Mouse (Mus musculus) kidney, embryonic 15.5 days (tissue): ENCODE measurements around the gene Cass4. TPM values are rescaled to one million over a fixed set of nuclear protein-coding genes. Genes with fewer than 3 reads are reported as not detected.
A peak's percentile ranks its signal among the peaks of the same experiment; 100 is the strongest.

ENCODE experiments used
- ATAC-seq: fragments of 200-750 bp; cut with Nextera tagmentation; replicated peaks from 2 replicates; pipeline ENCODE4 v1.8.0; 2017; ENCODE audit warnings: moderate TSS enrichment; ENCODE audit not compliant: low FRiP score
- H3K27ac ChIP-seq: fragments of 300-500 bp; sonication (generic); 2 replicates; pipeline ENCODE4 v1.5.1; 2015; ENCODE audit warnings: mild to moderate bottlenecking, inconsistent platforms
- H3K27me3 ChIP-seq: fragments of 300-500 bp; sonication (generic); 2 replicates; pipeline ENCODE4 v1.6.1; 2015; ENCODE audit warnings: inconsistent platforms
- H3K36me3 ChIP-seq: fragments of 300-500 bp; sonication (generic); 2 replicates; pipeline ENCODE4 v1.6.1; 2015; ENCODE audit warnings: inconsistent platforms
- H3K4me1 ChIP-seq: fragments of 300-500 bp; sonication (generic); 2 replicates; pipeline ENCODE4 v1.6.1; 2015; ENCODE audit warnings: inconsistent platforms
- H3K4me2 ChIP-seq: fragments of 300-500 bp; sonication (generic); 2 replicates; pipeline ENCODE4 v1.6.1; 2015; ENCODE audit warnings: moderate library complexity, mild to moderate bottlenecking, inconsistent platforms
- H3K4me3 ChIP-seq: fragments of 300-500 bp; sonication (generic); replicated peaks from 2 replicates; pipeline ENCODE4 v1.5.1; 2015; ENCODE audit warnings: mild to moderate bottlenecking, inconsistent platforms
- H3K9ac ChIP-seq: fragments of 300-500 bp; sonication (generic); 2 replicates; pipeline ENCODE4 v1.6.1; 2015; ENCODE audit warnings: mild to moderate bottlenecking, inconsistent platforms
- H3K9me3 ChIP-seq: fragments of 300-500 bp; sonication (generic); replicated peaks from 2 replicates; pipeline ENCODE4 v1.6.1; 2016; ENCODE audit warnings: inconsistent platforms
- WGBS: fragments of 180-500 bp; shearing (Covaris S2); methylation state at CpG from one replicate; pipeline ENCODE4 v1.1.7; 2015; ENCODE audit warnings: mixed read lengths; 5-methylcytosine and 5-hydroxymethylcytosine counted together
- polyA plus RNA-seq: library from polyadenylated mRNA; unstranded; fragments of >200 nt; fragmentation: Nextera tagmentation; extraction: Ambion mirVana; gene quantifications from 2 replicates; pipeline ENCODE4 v1.2.1, GENCODE M21; 2015

The Cass4 gene
- polyA plus RNA-seq, 1 experiment from 2014 or later, result 0.29 TPM

GRCm38 (mm10) chr2:172363176-172363575, 30.4 kb upstream of the Cass4 start:
- Histone ChIP-seq H3K4me2 (no peak overlapping the region), H3K4me3 (no peak overlapping the region), H3K9me3 (no peaks in the 10 kb centered on the region), H3K27me3 (no peaks in the 10 kb centered on the region), H3K9ac (no peak overlapping the region), H3K27ac (no peak overlapping the region), H3K4me1 (peaks cover 6% of the 10 kb centered on the region), H3K36me3 (peaks cover 100% of the 10 kb centered on the region)
- ATAC-seq, result no peak
- 87% methylated on average over 7 of the region's 7 CpGs for WGBS

GRCm38 (mm10) chr2:172370411-172371223, 23.0 kb upstream of the Cass4 start, which contains the start of the genes Aurka and Cstf1:
Gene Aurka (minus strand): TSS chr2:172370535.
Gene Cstf1 (plus strand): TSS chr2:172370681.
- H3K4me1 ChIP-seq, result peaks cover 32% of the 10 kb centered on the region
- WGBS, result under 1% methylated on average over 66 of the region's 66 CpGs
- H3K4me3 ChIP-seq, result peak within 1 kb of the TSS; percentile 64
- ATAC-seq, result peak; percentile 99
- no peaks in the 10 kb centered on the region for H3K9me3 ChIP-seq
- peak within 1 kb of the TSS; percentile 85 for H3K9ac ChIP-seq
- H3K27ac ChIP-seq, result peak within 1 kb of the TSS; percentile 92
- H3K27me3 ChIP-seq, result no peaks in the 10 kb centered on the region
- H3K36me3 ChIP-seq, result peaks cover 66% of the 10 kb centered on the region
- peak within 1 kb of the TSS; percentile 61 for H3K4me2 ChIP-seq

GRCm38 (mm10) chr2:172371258-172371657, 22.3 kb upstream of the Cass4 start:
- 0% methylated on average over 11 of the region's 11 CpGs for WGBS
- peak overlapping the region; percentile 64 for H3K4me3 ChIP-seq
- H3K9me3 ChIP-seq, result no peaks in the 10 kb centered on the region
- H3K9ac ChIP-seq, result peak overlapping the region; percentile 85
- peak overlapping the region; percentile 92 for H3K27ac ChIP-seq
- no peaks in the 10 kb centered on the region for H3K27me3 ChIP-seq
- peaks cover 66% of the 10 kb centered on the region for H3K36me3 ChIP-seq
- ATAC-seq, result no peak
- peak overlapping the region; percentile 61 for H3K4me2 ChIP-seq
- peaks cover 32% of the 10 kb centered on the region for H3K4me1 ChIP-seq

GRCm38 (mm10) chr2:172376551-172376950, 17.0 kb upstream of the Cass4 start:
- H3K4me2 ChIP-seq, result no peak overlapping the region
- ATAC-seq, result no peak
- no peaks in the 10 kb centered on the region for H3K9me3 ChIP-seq
- peaks cover 6% of the 10 kb centered on the region for H3K4me1 ChIP-seq
- H3K4me3 ChIP-seq, result no peak overlapping the region
- H3K27ac ChIP-seq, result no peak overlapping the region
- H3K9ac ChIP-seq, result no peak overlapping the region
- WGBS, result 87% methylated on average over 4 of the region's 4 CpGs
- no peaks in the 10 kb centered on the region for H3K27me3 ChIP-seq
- peaks cover 90% of the 10 kb centered on the region for H3K36me3 ChIP-seq

- Histone ChIP-seq H3K9me3 (no peaks in the 10 kb centered on the region), H3K27me3 (no peaks in the 10 kb centered on the region), H3K9ac (no peak overlapping the region), H3K27ac (no peak overlapping the region), H3K36me3 (peaks cover 95% of the 10 kb centered on the region), H3K4me2 (no peak overlapping the region), H3K4me1 (peaks cover 1% of the 10 kb centered on the region; the same call in 1 of the 2 replicates), H3K4me3 (no peak overlapping the region)
- no peak for ATAC-seq
- 76% methylated on average over 5 of the region's 5 CpGs for WGBS
Observed at GRCm38 (mm10) chr2:172376999-172377515, 16.5 kb upstream of the Cass4 start.

GRCm38 (mm10) chr2:172378332-172378731, 15.3 kb upstream of the Cass4 start:
- Histone ChIP-seq H3K27ac (no peak overlapping the region), H3K4me1 (no peaks in the 10 kb centered on the region), H3K4me3 (no peak overlapping the region), H3K9me3 (no peaks in the 10 kb centered on the region), H3K9ac (no peak overlapping the region), H3K36me3 (peaks cover 99% of the 10 kb centered on the region), H3K27me3 (no peaks in the 10 kb centered on the region), H3K4me2 (no peak overlapping the region)
- no peak for ATAC-seq
- WGBS, result 70% methylated on average over 7 of the region's 7 CpGs

- no peak overlapping the region for H3K4me2 ChIP-seq
- no peak overlapping the region for H3K9ac ChIP-seq
- H3K4me3 ChIP-seq, result no peak overlapping the region
- H3K27ac ChIP-seq, result no peak overlapping the region
- no peaks in the 10 kb centered on the region for H3K9me3 ChIP-seq
- H3K4me1 ChIP-seq, result no peaks in the 10 kb centered on the region
- no peak for ATAC-seq
- WGBS, result 93% methylated on average over 17 of the region's 17 CpGs
- peaks cover 79% of the 10 kb centered on the region for H3K36me3 ChIP-seq
- H3K27me3 ChIP-seq, result no peaks in the 10 kb centered on the region
Observed at GRCm38 (mm10) chr2:172380513-172380912, 13.1 kb upstream of the Cass4 start.

- no peak overlapping the region for H3K4me3 ChIP-seq
- no peaks in the 10 kb centered on the region for H3K9me3 ChIP-seq
- H3K9ac ChIP-seq, result no peak overlapping the region
- no peak overlapping the region for H3K27ac ChIP-seq
- H3K27me3 ChIP-seq, result no peaks in the 10 kb centered on the region
- WGBS, result 95% methylated on average over 11 of the region's 11 CpGs
- no peak overlapping the region for H3K4me2 ChIP-seq
- ATAC-seq, result no peak
- H3K4me1 ChIP-seq, result no peaks in the 10 kb centered on the region
- peaks cover 70% of the 10 kb centered on the region for H3K36me3 ChIP-seq
Observed at GRCm38 (mm10) chr2:172381341-172381740, 12.3 kb upstream of the Cass4 start.

GRCm38 (mm10) chr2:172381898-172382297, 11.7 kb upstream of the Cass4 start:
- no peaks in the 10 kb centered on the region for H3K27me3 ChIP-seq
- ATAC-seq, result no peak
- no peak overlapping the region for H3K27ac ChIP-seq
- WGBS, result 91% methylated on average over 12 of the region's 12 CpGs
- no peak overlapping the region for H3K4me2 ChIP-seq
- H3K9ac ChIP-seq, result no peak overlapping the region
- H3K4me3 ChIP-seq, result no peak overlapping the region
- H3K9me3 ChIP-seq, result no peaks in the 10 kb centered on the region
- peaks cover 65% of the 10 kb centered on the region for H3K36me3 ChIP-seq
- H3K4me1 ChIP-seq, result no peaks in the 10 kb centered on the region

- WGBS, result 95% methylated on average over 3 of the region's 3 CpGs
- Histone ChIP-seq H3K27me3 (no peaks in the 10 kb centered on the region), H3K9me3 (no peaks in the 10 kb centered on the region), H3K36me3 (peaks cover 37% of the 10 kb centered on the region), H3K9ac (no peak overlapping the region), H3K4me2 (no peak overlapping the region), H3K4me3 (no peak overlapping the region), H3K4me1 (no peaks in the 10 kb centered on the region), H3K27ac (no peak overlapping the region)
- no peak for ATAC-seq
Observed at GRCm38 (mm10) chr2:172384715-172385114, 8.9 kb upstream of the Cass4 start.

- ATAC-seq, result no peak
- H3K4me1 ChIP-seq, result 0 out of 2 replicates have a peak, but pooled peaks cover 4% of the 10 kb centered on the region
- H3K27me3 ChIP-seq, result no peaks in the 10 kb centered on the region
- no peak overlapping the region for H3K4me3 ChIP-seq
- no peaks in the 10 kb centered on the region for H3K9me3 ChIP-seq
- no peak overlapping the region for H3K4me2 ChIP-seq
- H3K27ac ChIP-seq, result no peak overlapping the region
- no peak overlapping the region for H3K9ac ChIP-seq
- no peaks in the 10 kb centered on the region for H3K36me3 ChIP-seq
- WGBS, result 21% methylated on average over 6 of the region's 6 CpGs
Observed at GRCm38 (mm10) chr2:172390341-172390740, 3.3 kb upstream of the Cass4 start.

GRCm38 (mm10) chr2:172392041-172392521, 1.5 kb upstream of the Cass4 start:
- Histone ChIP-seq H3K27me3 (no peaks in the 10 kb centered on the region), H3K36me3 (no peaks in the 10 kb centered on the region), H3K4me1 (0 out of 2 replicates have a peak, but pooled peaks cover 4% of the 10 kb centered on the region), H3K4me3 (no peak overlapping the region), H3K9ac (no peak overlapping the region), H3K27ac (no peak overlapping the region), H3K9me3 (no peaks in the 10 kb centered on the region), H3K4me2 (no peak overlapping the region)
- ATAC-seq, result no peak
- 62% methylated on average over 10 of the region's 10 CpGs for WGBS
